Mouse (Mus musculus) stomach, postnatal 0 days (tissue): ENCODE results near the gene Map3k5.

Source experiments
- CTCF ChIP-seq: IDR thresholded peaks from 2 replicates; pipeline ENCODE4 v1.5.1; 2016; ENCODE audit warnings: antibody characterized with exemption, low read depth, mild to moderate bottlenecking, moderate library complexity
- EP300 ChIP-seq: optimal IDR thresholded peaks from 2 replicates; pipeline ENCODE3; 2016; ENCODE audit warnings: antibody characterized with exemption

GRCm38 (mm10) chr10:20136505-20136904 lies 202.2 kb downstream of the Map3k5 start:
- TF ChIP-seq CTCF (no peak), EP300 (no peak)
